Mouse (Mus musculus) embryonic stem cell, embryonic (primary cell): ENCODE measurements at regions not wholly inside any gene's neighbourhood (a gene's known extent, or its start where the extent isn't known, plus 50 kb on each side); places are given as distances from the start of the nearest gene placed in this dataset.

ENCODE experiments used
- CTCF ChIA-PET, 4 experiments: fragments of 300-600 bp in 2 of 4; fragments of 350-600 bp in 2 of 4; sonication (Branson Sonifier 250); formaldehyde crosslinking; loops; one replicate each; lab custom pipeline; 2022; ENCODE audit warnings: inconsistent platforms in 2 of 4; lab: Charles Lee
- POLR2A ChIA-PET, 4 experiments: fragments of 300-600 bp in 2 of 4; fragments of 350-600 bp in 2 of 4; sonication (Branson Sonifier 250); formaldehyde crosslinking; loops; one replicate each; lab custom pipeline; 2022; ENCODE audit warnings: antibody characterized with exemption in 4 of 4, inconsistent platforms in 1 of 4; lab: Charles Lee

DNA sequence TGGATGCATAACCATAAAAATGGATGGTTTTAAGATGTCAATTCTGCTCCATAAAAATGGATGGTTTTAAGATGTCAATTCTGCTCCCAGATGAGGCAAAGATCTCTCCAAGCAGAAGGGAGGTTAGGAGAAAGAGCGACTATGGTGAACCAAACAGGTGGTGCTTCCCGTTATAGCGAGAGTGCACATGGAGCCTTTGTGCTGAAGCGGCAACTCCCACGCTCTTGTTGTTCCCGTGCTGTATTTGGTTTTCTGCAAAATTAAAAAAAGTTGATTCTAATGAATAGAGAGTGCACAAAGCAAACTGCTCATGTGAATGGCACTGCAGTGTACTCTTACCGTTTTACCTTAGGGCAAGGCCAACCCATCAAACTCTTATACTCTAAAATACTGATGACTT is 497.5 kb upstream of the Nbea start:
- POLR2A ChIA-PET = interaction anchor here in 1 of 4 experiments (0.6 kb wide), 1 partner anchor 346 kb away, joined by 3 read pairs; no protein-coding TSS in a partner anchor

DNA sequence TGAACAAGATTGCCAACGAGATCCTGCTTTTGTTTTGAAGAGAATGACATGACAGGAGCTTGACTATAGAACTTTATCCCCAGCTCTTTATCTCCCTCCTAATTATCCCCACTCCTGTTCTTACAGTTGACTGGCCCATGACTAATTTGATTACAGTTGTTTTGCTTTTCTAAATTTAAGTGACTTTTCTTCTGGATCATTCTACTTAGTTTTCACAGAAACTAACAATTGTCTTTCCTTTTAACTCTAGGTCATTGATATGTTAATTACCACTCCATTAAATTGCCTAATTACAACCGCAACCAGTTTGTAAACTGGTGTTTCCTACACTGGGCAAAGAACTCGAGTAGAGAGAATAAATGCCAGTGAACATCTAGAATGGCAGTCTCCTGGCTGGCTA is 485.3 kb upstream of the Nbea start:
- ChIA-PET CTCF (no interaction called here), POLR2A (no interaction called here)

More for the DNA sequence above, 497.5 kb upstream of the Nbea start:
- CTCF ChIA-PET = no interaction called here

DNA sequence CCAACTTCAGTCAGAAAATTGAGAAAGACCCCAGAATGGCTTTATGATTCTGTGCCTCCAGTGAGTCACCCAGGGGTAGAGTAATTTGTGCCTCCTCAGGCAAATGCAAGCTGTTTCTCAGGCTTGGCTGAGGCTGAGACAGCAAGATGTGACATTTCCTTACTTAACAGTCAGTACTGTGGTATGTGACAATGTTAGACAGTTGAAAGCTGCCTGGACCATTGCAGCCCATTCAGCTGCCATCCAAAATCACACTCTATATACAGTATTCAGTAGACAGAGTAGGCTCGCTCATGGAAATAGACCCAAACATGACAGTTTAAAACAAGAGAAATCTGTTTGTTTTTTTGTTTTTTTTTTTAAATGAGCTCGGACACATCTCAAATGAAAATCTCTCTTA is 477.1 kb upstream of the Nbea start:
- ChIA-PET POLR2A (no interaction called here), CTCF (no interaction called here)

DNA sequence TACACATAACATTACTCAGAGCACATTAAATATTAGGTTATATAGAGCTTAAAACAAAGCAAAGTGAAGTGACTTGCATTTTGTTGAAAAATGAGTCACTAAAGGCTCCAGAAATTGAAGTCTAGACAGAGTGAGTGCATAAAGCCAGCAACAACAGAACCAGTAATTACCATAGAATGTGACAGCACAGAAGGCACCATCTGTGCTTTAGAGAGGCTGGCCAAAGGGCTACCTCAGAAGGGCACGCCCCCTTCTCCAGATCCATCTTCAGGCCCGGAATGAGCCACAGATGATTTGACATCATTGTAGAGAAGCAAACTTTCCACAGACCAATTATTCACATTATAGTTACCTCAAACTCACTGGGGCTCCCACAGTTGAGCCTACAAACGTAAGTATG is 463.8 kb upstream of the Nbea start:
- ChIA-PET CTCF (no interaction called here), POLR2A (no interaction called here)
